Mouse (Mus musculus): Measurements from ENCODE around the gene Olfr6.
"Not testable (repeated sequence)": the region's sequence is repeated elsewhere in the genome, so short reads cannot be mapped to it uniquely, and the experiment has no call there.

The Olfr6 gene

GRCm38 (mm10) chr7:106963837-106964236 lies at the start of gene Olfr6:
Gene Olfr6, minus strand, starts transcription at chr7:106963937.
- no peak for DNase-seq

DNA sequence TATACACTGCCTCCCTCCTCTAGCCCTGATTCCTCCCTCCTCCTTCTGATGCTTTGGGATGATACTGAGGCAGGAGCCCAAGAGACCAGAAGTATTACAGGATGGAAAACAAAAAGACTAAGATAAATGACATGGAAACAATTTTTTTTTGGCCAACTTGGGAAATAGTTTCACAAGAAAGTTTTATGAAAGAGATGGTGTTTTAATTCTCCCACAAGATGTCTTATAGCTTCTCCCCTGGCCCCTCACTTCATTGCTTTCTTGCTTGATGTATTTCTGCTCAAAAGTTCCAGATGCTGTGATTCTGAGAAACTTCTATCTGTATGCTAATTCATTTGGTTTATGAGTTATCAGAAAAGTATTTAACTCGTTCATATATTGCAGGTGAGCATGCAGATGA lies 42.2 kb upstream of the Olfr6 start, which contains the start of gene Olfr2:
TSS of gene Olfr2 (minus strand) at position 101 of the 400 bp plus-strand sequence.
- DNase-seq, result no peak

DNA sequence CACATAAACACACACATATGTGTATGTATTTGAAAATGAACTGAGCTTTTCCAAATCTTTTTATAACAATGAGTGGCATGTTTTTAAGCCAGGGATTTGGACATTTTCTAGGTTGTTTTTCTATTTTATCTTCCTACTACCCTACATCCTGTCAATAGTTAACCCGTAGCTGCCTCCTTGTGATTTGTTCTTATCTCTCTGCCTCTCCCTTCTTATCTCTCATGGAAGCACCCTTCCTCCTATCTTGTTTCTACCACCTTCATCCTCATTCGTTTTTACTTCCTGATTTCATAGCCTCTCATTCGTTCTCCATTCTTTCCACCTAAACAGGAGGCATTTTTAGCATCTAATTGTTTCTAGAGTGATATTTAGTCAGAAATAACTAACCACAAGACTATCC lies 40.4 kb upstream of the Olfr6 start:
- DNase-seq, result no peak

DNA sequence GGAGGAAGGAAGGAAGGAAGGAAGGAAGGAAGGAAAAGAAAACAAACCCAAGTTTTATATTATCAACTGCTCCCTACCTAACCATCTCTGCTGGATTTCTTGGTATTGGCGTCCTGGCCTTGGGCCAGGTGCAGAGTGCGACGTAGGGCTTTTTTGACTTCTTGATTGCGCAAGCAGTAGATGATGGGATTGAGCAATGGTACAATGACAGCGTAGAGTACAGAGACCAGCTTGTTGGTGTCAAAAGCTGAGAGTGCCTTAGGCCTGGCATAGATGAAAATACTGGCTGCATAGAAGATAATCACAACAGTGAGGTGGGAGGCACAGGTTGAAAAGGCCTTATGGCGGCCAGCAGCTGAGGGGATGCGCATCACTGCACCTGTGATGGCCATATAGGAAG lies 37.1 kb upstream of the Olfr6 start:
- no peak for DNase-seq

GRCm38 (mm10) chr7:106985236-106985635 lies 21.5 kb upstream of the Olfr6 start:
- DNase-seq, result no peak

DNA sequence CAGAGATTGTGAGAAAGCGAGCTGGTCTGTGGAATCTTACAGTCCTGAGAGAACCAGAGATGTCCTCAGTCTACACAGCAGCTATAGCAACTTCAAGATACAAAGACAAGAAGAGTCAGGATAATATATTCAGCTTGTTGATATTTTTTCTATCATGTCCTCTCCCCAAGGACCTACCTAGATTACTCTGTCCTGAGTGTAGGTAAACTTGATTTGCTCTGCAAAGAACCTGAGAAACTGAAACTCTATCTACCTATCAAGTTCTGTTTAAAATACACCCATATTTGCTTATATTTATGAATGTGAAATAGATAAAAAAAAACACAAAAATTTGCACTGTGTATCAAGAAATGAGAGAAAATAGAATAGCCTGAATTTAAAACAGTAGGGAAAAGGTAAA lies 11.6 kb upstream of the Olfr6 start, which contains the start of gene Olfr711:
TSS of gene Olfr711 (minus strand) at position 101 of the 400 bp plus-strand sequence.
- DNase-seq, result no peak

DNA sequence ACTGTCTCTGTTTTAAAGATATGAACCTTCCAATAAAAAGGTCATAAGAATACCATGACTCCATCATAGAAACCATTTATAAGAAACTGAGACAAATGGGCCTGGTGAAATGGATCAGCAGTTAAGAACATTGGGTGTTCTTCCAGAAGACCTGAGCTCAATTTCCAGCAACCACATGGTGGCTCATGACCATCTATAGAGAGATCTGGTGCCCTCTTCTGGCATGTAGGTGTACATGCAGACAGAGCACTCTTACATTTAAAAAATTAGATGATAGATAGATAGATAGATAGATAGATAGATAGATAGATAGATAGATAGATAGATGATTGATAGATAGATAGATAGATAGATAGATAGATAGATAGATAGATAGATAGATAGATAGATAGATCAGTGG lies 3.8 kb upstream of the Olfr6 start:
- DNase-seq, result not testable (repeated sequence)

GRCm38 (mm10) chr7:106948212-106948611 lies 15.5 kb downstream of the Olfr6 start, which contains the start of gene Olfr710:
Gene Olfr710, minus strand, starts transcription at chr7:106948312.
- no peak for DNase-seq

DNA sequence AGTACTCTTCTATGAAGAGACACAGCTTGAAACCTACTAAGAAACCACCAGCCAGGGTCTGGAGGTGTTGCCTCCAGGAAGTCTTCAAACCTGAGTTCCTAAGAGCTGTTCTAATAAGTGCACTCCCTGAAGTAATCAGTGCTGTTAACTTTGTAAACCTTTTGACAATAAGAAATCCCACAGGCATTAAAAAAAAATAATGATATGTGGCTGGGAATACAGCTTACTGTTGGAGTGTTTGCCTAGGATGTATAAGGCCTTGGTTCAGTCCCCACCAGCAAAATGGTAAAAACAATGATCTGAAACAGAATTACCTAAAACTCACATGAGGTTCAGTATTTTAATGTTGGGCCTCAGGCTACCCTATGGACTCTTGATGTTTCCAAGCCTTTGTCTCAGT lies 31.6 kb downstream of the Olfr6 start, which contains the start of gene Olfr709-ps1:
TSS of gene Olfr709-ps1 (minus strand) at position 101 of the 400 bp plus-strand sequence.
- no peak for DNase-seq

DNA sequence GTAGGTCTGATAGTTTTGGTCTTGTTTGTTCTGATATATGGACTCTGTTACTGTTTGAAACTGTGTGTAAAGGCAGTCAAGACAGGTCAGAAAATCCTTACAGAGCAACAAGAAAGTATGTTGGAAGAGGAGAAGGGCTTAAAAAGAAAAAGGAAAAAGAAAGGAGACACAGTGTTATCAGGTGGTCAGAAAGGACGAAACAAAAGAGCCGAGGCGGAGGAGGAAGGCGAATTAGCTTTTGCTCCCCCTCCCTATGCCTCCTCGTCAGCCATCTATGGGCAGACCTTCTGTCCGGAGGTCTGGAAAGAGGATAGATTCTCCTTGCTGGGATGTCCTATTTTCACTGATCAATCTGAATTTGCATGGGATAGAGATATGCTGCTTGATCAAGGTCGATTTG lies 42.8 kb downstream of the Olfr6 start:
- DNase-seq, result not testable (repeated sequence)

DNA sequence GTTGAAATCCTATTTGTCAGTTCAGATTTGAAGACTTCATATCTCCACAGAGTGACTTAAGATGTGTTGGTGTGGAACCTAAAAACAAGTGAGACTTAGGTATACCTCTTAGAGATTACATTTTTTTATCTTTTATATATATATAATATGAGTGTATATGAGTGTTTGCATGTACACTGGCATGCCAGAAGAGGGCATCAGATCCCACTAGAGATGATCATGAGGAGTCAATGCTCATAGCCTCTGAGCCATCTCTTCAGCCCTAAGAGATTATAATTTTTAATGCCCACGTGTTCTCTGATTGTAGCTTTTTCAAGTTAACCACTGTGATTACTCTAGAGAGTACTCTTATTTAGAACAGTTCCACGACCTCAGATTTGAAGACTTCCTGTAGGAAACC lies 56.1 kb downstream of the Olfr6 start, which contains the start of gene Olfr1532-ps1:
TSS of gene Olfr1532-ps1 (plus strand) at position 326 of the 400 bp plus-strand sequence.
- DNase-seq, result no peak

Measured in lung, postnatal 4 days (tissue).